Mouse (Mus musculus): ENCODE data around the gene Arpc1a. TPM values are rescaled to one million over a fixed set of nuclear protein-coding genes. Genes with fewer than 3 reads are reported as not detected.
"Not testable (repeated sequence)": the region's sequence is repeated elsewhere in the genome, so short reads cannot be mapped to it uniquely, and the experiment has no call there.

Arpc1a gene
- polyA plus RNA-seq, 1 experiment: 253 TPM

GRCm38 (mm10) chr5:145130995-145131394 is 47.4 kb downstream of the Arpc1a start:
- H3K4me1 ChIP-seq (ENCODE audit: control insufficient read depth, insufficient read depth, low read length): peaks cover 6% of the 10 kb centered on the region
- peak overlapping the region; percentile 13 for H3K27ac ChIP-seq (ENCODE audit: insufficient read depth, low read length)
- H3K4me3 ChIP-seq (ENCODE audit: insufficient read depth, low read length): no peak overlapping the region
- no peak for TF ChIP-seq CTCF (IDR thresholded peaks at IDR 0.05; ENCODE audit: extremely low read depth, insufficient read depth, low read length)
- TF ChIP-seq POLR2A (IDR thresholded peaks at IDR 0.05; ENCODE audit: extremely low read depth, insufficient read depth, low read length): no peak

- H3K4me1 ChIP-seq (ENCODE audit: control insufficient read depth, insufficient read depth, low read length); H3K4me3 ChIP-seq (ENCODE audit: insufficient read depth, low read length); H3K27ac ChIP-seq (ENCODE audit: insufficient read depth, low read length): not testable (repeated sequence)
Measured at GRCm38 (mm10) chr5:145133275-145133674, 49.6 kb downstream of the Arpc1a start.

- Histone ChIP-seq H3K4me1 (ENCODE audit: control insufficient read depth, insufficient read depth, low read length) (peaks cover 5% of the 10 kb centered on the region; the same call in 1 of the 2 replicates), H3K4me3 (ENCODE audit: insufficient read depth, low read length) (peak overlapping the region; percentile 52), H3K27ac (ENCODE audit: insufficient read depth, low read length) (no peak overlapping the region)
- TF ChIP-seq CTCF (IDR thresholded peaks at IDR 0.05; ENCODE audit: extremely low read depth, insufficient read depth, low read length): no peak
- TF ChIP-seq POLR2A (IDR thresholded peaks at IDR 0.05; ENCODE audit: extremely low read depth, insufficient read depth, low read length): no peak
Measured at GRCm38 (mm10) chr5:145138836-145139235, 55.2 kb downstream of the Arpc1a start.

GRCm38 (mm10) chr5:145139571-145140519 is 56.2 kb downstream of the Arpc1a start, which contains the start of the genes Pdap1 and Bud31:
TSS of gene Pdap1 (minus strand) at chr5:145140238.
TSS of gene Bud31 (plus strand) at chr5:145140362.
- Histone ChIP-seq H3K4me3 (ENCODE audit: insufficient read depth, low read length) (peak within 1 kb of the TSS; percentile 52), H3K4me1 (ENCODE audit: control insufficient read depth, insufficient read depth, low read length) (peaks cover 5% of the 10 kb centered on the region; the same call in 1 of the 2 replicates), H3K27ac (ENCODE audit: insufficient read depth, low read length) (peak within 1 kb of the TSS; percentile 98)
- peak; percentile 91 for TF ChIP-seq POLR2A (IDR thresholded peaks at IDR 0.05; ENCODE audit: extremely low read depth, insufficient read depth, low read length)
- TF ChIP-seq CTCF (IDR thresholded peaks at IDR 0.05; ENCODE audit: extremely low read depth, insufficient read depth, low read length): no peak

- peak overlapping the region; percentile 52 for H3K4me3 ChIP-seq (ENCODE audit: insufficient read depth, low read length)
- peaks cover 5% of the 10 kb centered on the region; the same call in 1 of the 2 replicates for H3K4me1 ChIP-seq (ENCODE audit: control insufficient read depth, insufficient read depth, low read length)
- no peak overlapping the region for H3K27ac ChIP-seq (ENCODE audit: insufficient read depth, low read length)
- TF ChIP-seq POLR2A (IDR thresholded peaks at IDR 0.05; ENCODE audit: extremely low read depth, insufficient read depth, low read length) (no peak), CTCF (IDR thresholded peaks at IDR 0.05; ENCODE audit: extremely low read depth, insufficient read depth, low read length) (no peak)
Measured at GRCm38 (mm10) chr5:145140611-145141010, 57.0 kb downstream of the Arpc1a start.

- Histone ChIP-seq H3K4me1 (ENCODE audit: control insufficient read depth, insufficient read depth, low read length) (no peaks in the 10 kb centered on the region), H3K4me3 (ENCODE audit: insufficient read depth, low read length) (no peak overlapping the region), H3K27ac (ENCODE audit: insufficient read depth, low read length) (no peak overlapping the region)
- TF ChIP-seq CTCF (IDR thresholded peaks at IDR 0.05; ENCODE audit: extremely low read depth, insufficient read depth, low read length) (no peak), POLR2A (IDR thresholded peaks at IDR 0.05; ENCODE audit: extremely low read depth, insufficient read depth, low read length) (no peak)
Measured at GRCm38 (mm10) chr5:145147748-145148147, 64.1 kb downstream of the Arpc1a start.

GRCm38 (mm10) chr5:145149294-145149693 is 65.7 kb downstream of the Arpc1a start:
- TF ChIP-seq CTCF (IDR thresholded peaks at IDR 0.05; ENCODE audit: extremely low read depth, insufficient read depth, low read length): no peak
- no peak for TF ChIP-seq POLR2A (IDR thresholded peaks at IDR 0.05; ENCODE audit: extremely low read depth, insufficient read depth, low read length)
- no peak overlapping the region for H3K4me3 ChIP-seq (ENCODE audit: insufficient read depth, low read length)
- H3K4me1 ChIP-seq (ENCODE audit: control insufficient read depth, insufficient read depth, low read length): no peaks in the 10 kb centered on the region
- H3K27ac ChIP-seq (ENCODE audit: insufficient read depth, low read length): no peak overlapping the region

GRCm38 (mm10) chr5:145152690-145153089 is 69.1 kb downstream of the Arpc1a start:
- no peak for TF ChIP-seq CTCF (IDR thresholded peaks at IDR 0.05; ENCODE audit: extremely low read depth, insufficient read depth, low read length)
- TF ChIP-seq POLR2A (IDR thresholded peaks at IDR 0.05; ENCODE audit: extremely low read depth, insufficient read depth, low read length): no peak
- no peak overlapping the region for H3K4me3 ChIP-seq (ENCODE audit: insufficient read depth, low read length)
- no peak overlapping the region for H3K27ac ChIP-seq (ENCODE audit: insufficient read depth, low read length)
- H3K4me1 ChIP-seq (ENCODE audit: control insufficient read depth, insufficient read depth, low read length): no peaks in the 10 kb centered on the region

Other genes starting within 250 kb of the Arpc1a start
- 33.8 and 34.0 TPM in 2 replicates for gene Smurf1, start 118.0 kb upstream of the Arpc1a start, polyA plus RNA-seq (2012; rRNA removed)
- not detected in 2 replicates for gene Gm4871, start 51.1 kb upstream of the Arpc1a start, polyA plus RNA-seq (2012; rRNA removed)
- gene 1700018F24Rik, start 40.8 kb upstream of the Arpc1a start, polyA plus RNA-seq (2012; rRNA removed): not detected in 2 replicates
- gene Kpna7, start 200 bp downstream of the Arpc1a start, polyA plus RNA-seq (2012; rRNA removed): not detected in 2 replicates
- gene Arpc1b, start 30.4 kb downstream of the Arpc1a start, polyA plus RNA-seq (2012; rRNA removed): 74.5 and 84.6 TPM in 2 replicates
- gene Pdap1, start 56.4 kb downstream of the Arpc1a start, polyA plus RNA-seq (2012; rRNA removed): 74.2 and 92.2 TPM in 2 replicates
- gene Bud31, start 56.5 kb downstream of the Arpc1a start, polyA plus RNA-seq (2012; rRNA removed): 104 and 105 TPM in 2 replicates
- 16.4 and 18.5 TPM in 2 replicates for gene Ptcd1, start 83.3 kb downstream of the Arpc1a start, polyA plus RNA-seq (2012; rRNA removed)
- gene Cpsf4, start 83.4 kb downstream of the Arpc1a start, polyA plus RNA-seq (2012; rRNA removed): 39.1 and 43.0 TPM in 2 replicates
- 380 and 392 TPM in 2 replicates for gene Atp5j2, start 108.2 kb downstream of the Arpc1a start, polyA plus RNA-seq (2012; rRNA removed)
- gene Zkscan14, start 118.0 kb downstream of the Arpc1a start, polyA plus RNA-seq (2012; rRNA removed): 8.5 and 9.8 TPM in 2 replicates
- 9.3 and 10.0 TPM in 2 replicates for gene Zkscan5, start 120.7 kb downstream of the Arpc1a start, polyA plus RNA-seq (2012; rRNA removed)
- gene Zfp655, start 147.9 kb downstream of the Arpc1a start, polyA plus RNA-seq (2012; rRNA removed): 21.7 and 22.9 TPM in 2 replicates
- 15.1 and 15.8 TPM in 2 replicates for gene Zscan25, start 196.7 kb downstream of the Arpc1a start, polyA plus RNA-seq (2012; rRNA removed)